Mouse (Mus musculus): ENCODE results near the gene Calu. TPM values are rescaled to one million over a fixed set of nuclear protein-coding genes. Genes with fewer than 3 reads are reported as not detected.
"Not testable (repeated sequence)": the region's sequence is repeated elsewhere in the genome, so short reads cannot be mapped to it uniquely, and the experiment has no call there.

Gene Calu
- polyA plus RNA-seq, 1 experiment from 2014 or later: 382 TPM

DNA sequence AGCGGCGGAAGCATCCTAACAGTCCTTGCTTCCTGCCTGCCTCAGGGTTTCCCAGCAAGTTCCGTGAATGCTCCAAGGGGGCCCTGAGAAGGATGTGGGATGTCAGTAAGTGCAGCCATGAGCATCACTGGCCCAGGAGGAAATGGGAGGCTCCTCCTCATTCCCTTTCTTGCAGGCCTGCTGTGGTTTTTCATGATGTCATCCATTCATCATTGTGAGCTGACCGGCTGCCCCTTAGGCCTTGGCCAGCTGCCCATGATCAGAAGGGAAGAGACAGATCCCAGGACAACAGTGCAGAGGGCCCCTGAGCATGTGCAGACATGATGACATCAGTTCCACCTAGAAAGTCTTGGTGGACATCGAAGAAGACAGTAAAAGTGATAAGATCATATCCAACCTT, 29.0 kb upstream of the Calu start, which contains the start of gene Fam71f1:
TSS of gene Fam71f1 (plus strand) at position 262 of the 400 bp plus-strand sequence.
- H3K9me3 ChIP-seq (ENCODE audit: control insufficient read depth, low read length): no peaks in the 10 kb centered on the region
- peak within 1 kb of the TSS; percentile 43 for H3K27ac ChIP-seq (ENCODE audit: low read depth, low read length)
- H3K36me3 ChIP-seq (ENCODE audit: control insufficient read depth, insufficient read depth, low read length): no peaks in the 10 kb centered on the region
- WGBS: 31% methylated on average over 5 of the region's 5 CpGs
- no peak within 1 kb of the TSS for H3K4me2 ChIP-seq (replicated peaks; ENCODE audit: low read depth, low read length)
- no peak within 1 kb of the TSS for H3K4me3 ChIP-seq (ENCODE audit: low read length)
- peak; percentile 86 for ATAC-seq (ENCODE audit: low FRiP score, low TSS enrichment)
- H3K9ac ChIP-seq (ENCODE audit: low read depth, low read length): no peak within 1 kb of the TSS
- peaks cover 7% of the 10 kb centered on the region; the same call in 1 of the 2 replicates for H3K4me1 ChIP-seq (ENCODE audit: control insufficient read depth, insufficient read depth, low read length)
- H3K27me3 ChIP-seq (ENCODE audit: control insufficient read depth, insufficient read depth, low read length): no peaks in the 10 kb centered on the region

DNA sequence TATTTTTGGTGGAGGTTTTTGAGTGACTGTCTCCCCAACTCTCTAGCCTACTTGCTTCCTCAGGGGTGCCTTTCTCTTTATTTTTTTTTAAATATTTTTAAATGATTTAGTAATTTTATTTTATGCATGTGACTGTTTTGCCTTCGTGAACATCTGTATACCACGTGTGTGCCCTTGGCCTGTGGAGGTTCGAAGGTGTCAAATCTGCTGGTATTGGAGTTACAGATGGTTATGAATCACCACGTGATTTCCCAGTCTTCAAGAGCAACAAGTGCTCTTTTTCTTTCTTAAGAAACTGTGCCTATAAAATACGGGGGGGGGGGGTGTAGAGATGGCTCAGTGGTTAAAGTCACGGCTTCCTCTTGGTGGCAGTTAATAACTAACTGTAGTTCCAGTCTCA, 26.3 kb upstream of the Calu start:
- Histone ChIP-seq H3K9ac (ENCODE audit: low read depth, low read length) (no peak overlapping the region), H3K9me3 (ENCODE audit: control insufficient read depth, low read length) (no peaks in the 10 kb centered on the region), H3K27me3 (ENCODE audit: control insufficient read depth, insufficient read depth, low read length) (no peaks in the 10 kb centered on the region), H3K4me2 (replicated peaks; ENCODE audit: low read depth, low read length) (no peak overlapping the region), H3K36me3 (ENCODE audit: control insufficient read depth, insufficient read depth, low read length) (no peaks in the 10 kb centered on the region), H3K4me1 (ENCODE audit: control insufficient read depth, insufficient read depth, low read length) (peaks cover 7% of the 10 kb centered on the region; the same call in 1 of the 2 replicates), H3K4me3 (ENCODE audit: low read length) (no peak overlapping the region), H3K27ac (ENCODE audit: low read depth, low read length) (no peak overlapping the region)
- 78% methylated on average over 6 of the region's 6 CpGs for WGBS
- no peak for ATAC-seq (ENCODE audit: low FRiP score, low TSS enrichment)

DNA sequence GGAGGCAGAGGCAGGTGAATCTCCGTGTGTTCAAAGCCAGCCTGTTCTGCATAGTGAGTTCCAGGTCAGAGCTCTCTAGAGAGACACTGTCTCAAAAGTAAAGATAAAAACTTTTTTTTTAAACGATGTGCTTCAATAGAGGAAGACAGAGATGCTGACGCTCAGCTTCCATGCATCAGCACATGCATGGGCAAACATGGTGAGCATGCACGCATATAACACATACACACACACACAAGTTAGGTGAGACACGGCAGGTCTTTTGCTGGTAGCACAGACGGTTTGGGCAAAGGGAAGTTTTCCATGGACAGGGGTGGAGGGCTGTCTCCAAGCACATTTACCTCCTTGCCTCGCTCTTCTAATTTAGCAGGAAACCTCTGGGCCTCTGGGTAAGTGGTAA, 25.7 kb upstream of the Calu start:
- H3K27me3 ChIP-seq (ENCODE audit: control insufficient read depth, insufficient read depth, low read length): no peaks in the 10 kb centered on the region
- H3K4me3 ChIP-seq (ENCODE audit: low read length): no peak overlapping the region
- H3K9ac ChIP-seq (ENCODE audit: low read depth, low read length): no peak overlapping the region
- no peaks in the 10 kb centered on the region for H3K36me3 ChIP-seq (ENCODE audit: control insufficient read depth, insufficient read depth, low read length)
- 94% methylated on average over 7 of the region's 7 CpGs for WGBS
- H3K27ac ChIP-seq (ENCODE audit: low read depth, low read length): no peak overlapping the region
- H3K9me3 ChIP-seq (ENCODE audit: control insufficient read depth, low read length): no peaks in the 10 kb centered on the region
- H3K4me2 ChIP-seq (replicated peaks; ENCODE audit: low read depth, low read length): no peak overlapping the region
- peaks cover 7% of the 10 kb centered on the region; the same call in 1 of the 2 replicates for H3K4me1 ChIP-seq (ENCODE audit: control insufficient read depth, insufficient read depth, low read length)
- ATAC-seq (ENCODE audit: low FRiP score, low TSS enrichment): no peak

DNA sequence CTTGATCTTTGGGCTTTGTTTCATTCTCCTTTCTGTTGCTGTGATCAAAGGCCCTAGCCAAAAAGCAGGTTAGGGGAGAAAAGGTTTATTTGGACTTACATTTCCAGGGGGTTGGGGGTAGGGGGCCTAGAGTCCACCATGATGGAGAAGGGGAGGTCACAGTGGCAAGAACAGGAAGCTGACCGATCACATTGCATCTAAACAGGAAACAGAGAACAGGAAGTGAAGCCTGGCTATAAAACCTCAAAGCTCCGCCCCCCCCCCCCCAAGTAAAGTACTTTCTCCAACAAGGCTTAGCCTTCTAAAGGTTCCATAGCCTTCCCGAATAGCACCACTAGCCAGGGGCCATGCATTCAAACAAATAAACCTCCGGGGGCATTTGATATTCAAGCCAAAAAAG, 25.1 kb upstream of the Calu start:
- no peaks in the 10 kb centered on the region for H3K9me3 ChIP-seq (ENCODE audit: control insufficient read depth, low read length)
- H3K4me1 ChIP-seq (ENCODE audit: control insufficient read depth, insufficient read depth, low read length): peaks cover 7% of the 10 kb centered on the region; the same call in 1 of the 2 replicates
- H3K4me2 ChIP-seq (replicated peaks; ENCODE audit: low read depth, low read length): no peak overlapping the region
- H3K9ac ChIP-seq (ENCODE audit: low read depth, low read length): no peak overlapping the region
- H3K27ac ChIP-seq (ENCODE audit: low read depth, low read length): no peak overlapping the region
- no peak for ATAC-seq (ENCODE audit: low FRiP score, low TSS enrichment)
- 88% methylated on average over 4 of the region's 4 CpGs for WGBS
- H3K36me3 ChIP-seq (ENCODE audit: control insufficient read depth, insufficient read depth, low read length): no peaks in the 10 kb centered on the region
- no peak overlapping the region for H3K4me3 ChIP-seq (ENCODE audit: low read length)
- H3K27me3 ChIP-seq (ENCODE audit: control insufficient read depth, insufficient read depth, low read length): no peaks in the 10 kb centered on the region

DNA sequence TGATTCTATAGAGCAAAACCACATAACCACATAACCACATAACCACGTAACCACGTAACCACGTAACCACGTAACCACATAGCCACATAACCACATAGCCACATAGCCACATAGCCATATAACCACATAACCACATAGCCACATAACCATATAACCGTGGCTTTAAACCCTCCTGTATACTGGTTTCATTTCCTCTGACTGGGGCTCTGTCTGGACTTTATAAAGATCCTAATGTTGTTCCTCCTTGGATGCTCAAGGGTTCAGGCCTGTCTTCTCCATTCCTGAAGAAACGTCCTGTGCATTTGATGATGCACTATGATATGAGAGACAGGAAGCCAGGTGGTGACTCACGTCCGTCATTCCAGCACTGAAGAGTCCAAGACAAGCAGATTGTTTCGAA, 20.9 kb upstream of the Calu start:
- ATAC-seq (ENCODE audit: low FRiP score, low TSS enrichment): no peak
- no peak overlapping the region for H3K27ac ChIP-seq (ENCODE audit: low read depth, low read length)
- no peaks in the 10 kb centered on the region for H3K27me3 ChIP-seq (ENCODE audit: control insufficient read depth, insufficient read depth, low read length)
- no peaks in the 10 kb centered on the region for H3K4me1 ChIP-seq (ENCODE audit: control insufficient read depth, insufficient read depth, low read length)
- H3K36me3 ChIP-seq (ENCODE audit: control insufficient read depth, insufficient read depth, low read length): no peaks in the 10 kb centered on the region
- no peak overlapping the region for H3K9ac ChIP-seq (ENCODE audit: low read depth, low read length)
- H3K4me3 ChIP-seq (ENCODE audit: low read length): no peak overlapping the region
- H3K4me2 ChIP-seq (replicated peaks; ENCODE audit: low read depth, low read length): no peak overlapping the region
- 87% methylated on average over 9 of the region's 9 CpGs for WGBS
- no peaks in the 10 kb centered on the region for H3K9me3 ChIP-seq (ENCODE audit: control insufficient read depth, low read length)

DNA sequence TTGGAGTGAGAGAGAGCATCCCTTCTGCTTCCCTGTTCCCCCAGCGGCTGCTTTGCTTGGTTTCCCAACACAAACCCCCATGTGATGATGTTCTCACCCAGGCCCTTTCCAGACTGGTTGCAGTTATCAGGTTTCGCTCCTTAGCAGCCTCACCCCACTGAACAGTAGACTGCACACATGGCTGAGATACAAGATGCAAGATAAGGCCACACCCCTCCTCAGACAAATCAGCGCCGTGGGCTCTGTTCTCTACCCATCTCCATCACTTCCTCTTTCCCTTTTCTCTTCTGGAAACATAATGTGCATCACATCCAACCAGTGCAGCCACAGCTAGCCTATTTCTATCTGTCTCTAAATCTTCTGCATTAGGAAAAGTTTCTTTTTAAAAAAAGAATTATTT, 18.4 kb upstream of the Calu start:
- Histone ChIP-seq H3K4me3 (ENCODE audit: low read length) (no peak overlapping the region), H3K27me3 (ENCODE audit: control insufficient read depth, insufficient read depth, low read length) (no peaks in the 10 kb centered on the region), H3K4me1 (ENCODE audit: control insufficient read depth, insufficient read depth, low read length) (no peaks in the 10 kb centered on the region), H3K36me3 (ENCODE audit: control insufficient read depth, insufficient read depth, low read length) (no peaks in the 10 kb centered on the region), H3K9me3 (ENCODE audit: control insufficient read depth, low read length) (no peaks in the 10 kb centered on the region), H3K9ac (ENCODE audit: low read depth, low read length) (no peak overlapping the region), H3K27ac (ENCODE audit: low read depth, low read length) (no peak overlapping the region), H3K4me2 (replicated peaks; ENCODE audit: low read depth, low read length) (no peak overlapping the region)
- WGBS: 47% methylated on average over 4 of the region's 4 CpGs
- no peak for ATAC-seq (ENCODE audit: low FRiP score, low TSS enrichment)

DNA sequence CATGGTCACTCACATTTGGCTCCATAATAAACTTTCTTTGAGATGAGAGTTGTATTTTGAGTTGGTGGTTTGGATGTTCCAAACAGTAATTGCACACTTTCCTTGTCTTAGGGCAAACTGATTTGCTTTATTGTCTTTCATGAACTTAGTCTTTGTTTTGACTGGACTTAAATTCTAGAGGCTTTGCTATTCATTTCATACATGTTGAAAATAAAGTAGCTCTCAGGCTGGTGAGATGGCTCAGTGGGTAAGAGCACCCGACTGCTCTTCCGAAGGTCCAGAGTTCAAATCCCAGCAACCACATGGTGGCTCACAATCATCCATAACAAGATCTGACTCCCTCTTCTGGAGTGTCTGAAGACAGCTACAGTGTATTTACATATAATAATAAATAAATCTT, 1.4 kb upstream of the Calu start:
- H3K9ac ChIP-seq (ENCODE audit: low read depth, low read length); ATAC-seq (ENCODE audit: low FRiP score, low TSS enrichment); H3K4me2 ChIP-seq (replicated peaks; ENCODE audit: low read depth, low read length); H3K9me3 ChIP-seq (ENCODE audit: control insufficient read depth, low read length); H3K27me3 ChIP-seq (ENCODE audit: control insufficient read depth, insufficient read depth, low read length); H3K4me1 ChIP-seq (ENCODE audit: control insufficient read depth, insufficient read depth, low read length); H3K36me3 ChIP-seq (ENCODE audit: control insufficient read depth, insufficient read depth, low read length); H3K27ac ChIP-seq (ENCODE audit: low read depth, low read length); H3K4me3 ChIP-seq (ENCODE audit: low read length): not testable (repeated sequence)
- WGBS: 100% methylated on average over 2 of the region's 2 CpGs

DNA sequence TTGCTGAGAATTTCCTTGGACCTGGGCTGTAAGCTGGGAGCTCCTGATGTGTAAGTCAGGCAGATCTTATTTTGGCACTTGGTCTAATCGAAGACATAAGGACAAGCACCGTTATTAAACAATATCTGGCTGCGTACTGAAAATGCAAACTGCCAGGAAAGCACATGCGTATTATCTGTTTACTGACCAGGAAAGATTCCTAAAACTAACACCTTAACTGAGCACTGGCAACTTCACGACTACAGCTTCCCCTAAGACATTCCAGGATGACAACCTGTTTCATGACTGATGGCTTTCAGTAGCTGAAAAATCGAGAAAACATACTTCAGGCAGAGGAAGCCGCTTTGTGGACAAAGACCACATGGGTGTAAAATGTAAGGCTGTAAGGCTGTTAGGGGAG, 680 bp upstream of the Calu start:
- H3K36me3 ChIP-seq (ENCODE audit: control insufficient read depth, insufficient read depth, low read length): no peaks in the 10 kb centered on the region
- no peaks in the 10 kb centered on the region for H3K9me3 ChIP-seq (ENCODE audit: control insufficient read depth, low read length)
- H3K4me3 ChIP-seq (ENCODE audit: low read length): peak overlapping the region; percentile 96
- 0 out of 2 replicates have a peak, but pooled peaks cover 9% of the 10 kb centered on the region for H3K4me1 ChIP-seq (ENCODE audit: control insufficient read depth, insufficient read depth, low read length)
- H3K9ac ChIP-seq (ENCODE audit: low read depth, low read length): peak overlapping the region; percentile 62
- H3K4me2 ChIP-seq (replicated peaks; ENCODE audit: low read depth, low read length): peak overlapping the region; percentile 55
- no peaks in the 10 kb centered on the region for H3K27me3 ChIP-seq (ENCODE audit: control insufficient read depth, insufficient read depth, low read length)
- ATAC-seq (ENCODE audit: low FRiP score, low TSS enrichment): no peak; the same call in 1 of the 2 replicates
- 38% methylated on average over 7 of the region's 7 CpGs for WGBS
- peak overlapping the region; percentile 93 for H3K27ac ChIP-seq (ENCODE audit: low read depth, low read length)

DNA sequence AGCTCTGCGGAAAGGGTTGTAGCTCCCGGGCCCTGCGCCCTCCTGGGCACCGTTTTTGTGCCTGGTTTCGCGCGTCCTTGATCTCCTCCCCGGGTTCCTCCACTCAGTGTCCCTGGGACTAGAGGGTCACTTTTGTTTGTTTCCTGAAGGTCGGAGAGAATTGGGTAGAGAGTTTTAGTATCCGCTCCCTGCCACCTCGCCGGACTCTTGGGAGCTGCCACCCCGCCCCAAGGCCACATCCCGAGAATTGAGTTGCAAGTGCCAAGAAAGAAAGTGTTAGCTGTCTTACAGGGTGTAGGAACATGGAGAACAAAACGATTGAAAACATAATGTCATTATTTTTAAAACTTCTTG, 479 bp downstream of the Calu start:
- H3K4me2 ChIP-seq (replicated peaks; ENCODE audit: low read depth, low read length): peak overlapping the region; percentile 69
- no peaks in the 10 kb centered on the region for H3K36me3 ChIP-seq (ENCODE audit: control insufficient read depth, insufficient read depth, low read length)
- peak overlapping the region; percentile 94 for H3K9ac ChIP-seq (ENCODE audit: low read depth, low read length)
- H3K27me3 ChIP-seq (ENCODE audit: control insufficient read depth, insufficient read depth, low read length): no peaks in the 10 kb centered on the region
- H3K9me3 ChIP-seq (ENCODE audit: control insufficient read depth, low read length): no peaks in the 10 kb centered on the region
- peak overlapping the region; percentile 96 for H3K4me3 ChIP-seq (ENCODE audit: low read length)
- peak overlapping the region; percentile 84 for H3K27ac ChIP-seq (ENCODE audit: low read depth, low read length)
- no peak; the same call in 1 of the 2 replicates for ATAC-seq (ENCODE audit: low FRiP score, low TSS enrichment)
- WGBS: under 1% methylated on average over 15 of the region's 15 CpGs
- 0 out of 2 replicates have a peak, but pooled peaks cover 9% of the 10 kb centered on the region for H3K4me1 ChIP-seq (ENCODE audit: control insufficient read depth, insufficient read depth, low read length)

Measured in kidney, embryonic 14.5 days (tissue).